Mouse (Mus musculus): Measurements from ENCODE around the gene Rspry1.

Gene Rspry1

DNA sequence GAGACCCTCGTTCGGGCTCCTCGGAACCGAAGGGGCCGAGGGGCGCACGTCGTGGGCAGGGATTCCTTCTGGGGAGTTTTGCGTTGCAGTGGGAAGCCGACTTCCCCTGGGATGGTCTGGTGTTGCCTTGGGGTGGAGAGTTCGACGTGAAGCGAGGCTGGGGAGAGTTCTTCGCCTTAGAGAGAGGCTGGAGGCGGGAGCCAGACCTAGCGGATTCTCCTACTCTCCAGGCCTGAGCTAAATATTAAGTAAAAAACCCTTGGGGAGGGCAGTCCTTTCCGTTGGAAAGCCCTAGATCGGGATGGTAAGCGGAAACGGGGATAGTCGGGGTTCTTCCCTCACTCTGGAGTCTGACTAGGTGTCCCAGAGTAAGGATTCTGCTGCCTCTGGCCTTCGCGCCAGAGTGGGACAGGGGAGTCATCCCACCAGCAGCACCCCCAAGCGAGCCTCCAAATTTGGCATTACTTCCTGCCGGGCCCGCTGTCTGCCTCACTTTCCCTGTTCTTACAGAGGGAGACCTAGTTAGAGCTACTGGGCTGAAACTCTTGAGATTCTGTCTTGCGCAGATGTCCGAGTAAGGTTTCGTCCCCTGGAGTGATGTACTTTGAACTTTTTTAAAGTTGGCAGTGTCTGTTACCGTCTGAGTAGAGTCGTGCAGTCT lies 864 bp downstream of the Rspry1 start:
- DNase-seq (ENCODE audit: low read depth, low spot score), result peak; percentile 58

DNA sequence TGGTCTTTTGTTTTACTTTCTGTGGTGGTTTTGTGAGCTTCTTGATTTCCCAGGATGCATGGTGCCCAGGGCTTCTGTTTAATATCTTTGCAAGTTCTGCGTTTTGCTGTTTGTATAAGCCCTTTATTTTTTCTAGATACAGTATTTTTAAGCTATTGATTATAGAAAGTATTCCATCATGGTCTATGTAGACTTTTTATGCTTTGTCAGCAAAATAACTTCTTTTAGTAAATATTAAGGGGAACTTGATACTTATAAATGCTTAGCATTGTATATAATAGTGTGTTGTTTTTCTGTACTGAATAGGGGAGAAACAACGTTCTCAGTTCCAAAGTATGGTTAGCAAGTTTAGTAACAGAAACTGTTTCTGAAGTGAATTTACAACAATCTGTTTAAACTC lies 2.3 kb downstream of the Rspry1 start:
- no peak for DNase-seq (ENCODE audit: low read depth, low spot score)

- peak; percentile 38 for DNase-seq (ENCODE audit: low read depth, low spot score)
These were observed 5.3 kb downstream of the Rspry1 start for GRCm38 (mm10) chr8:94607064-94607463.

- no peak for DNase-seq (ENCODE audit: low read depth, low spot score)
These were observed 23.1 kb downstream of the Rspry1 start for GRCm38 (mm10) chr8:94624885-94625284.

GRCm38 (mm10) chr8:94633564-94634194 lies 31.9 kb downstream of the Rspry1 start:
- no peak for DNase-seq (ENCODE audit: low read depth, low spot score)

- no peak for DNase-seq (ENCODE audit: low read depth, low spot score)
These were observed 32.5 kb downstream of the Rspry1 start for GRCm38 (mm10) chr8:94634211-94634610.

DNA sequence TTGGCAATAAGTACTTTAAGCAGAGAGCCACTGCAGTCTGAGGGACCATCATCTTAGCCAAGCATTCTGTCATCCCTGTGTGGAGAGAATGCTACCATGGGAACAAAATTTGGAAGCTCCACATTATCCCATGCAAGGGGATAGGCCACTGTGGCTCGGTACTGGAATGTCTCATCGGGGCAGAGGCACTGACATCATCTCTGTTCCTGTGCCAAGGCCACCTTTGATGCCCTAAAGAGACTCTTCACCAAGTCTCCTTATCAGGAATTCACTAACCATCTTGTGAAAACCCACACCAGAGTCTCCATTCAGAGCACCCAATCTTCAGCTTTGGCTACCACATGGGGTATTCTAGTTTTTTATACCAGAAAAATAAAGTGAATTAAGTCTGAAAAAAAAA lies 39.4 kb downstream of the Rspry1 start:
- DNase-seq (ENCODE audit: low read depth, low spot score), result no peak

GRCm38 (mm10) chr8:94641938-94642337 lies 40.2 kb downstream of the Rspry1 start:
- DNase-seq (ENCODE audit: low read depth, low spot score), result peak; percentile 46

DNA sequence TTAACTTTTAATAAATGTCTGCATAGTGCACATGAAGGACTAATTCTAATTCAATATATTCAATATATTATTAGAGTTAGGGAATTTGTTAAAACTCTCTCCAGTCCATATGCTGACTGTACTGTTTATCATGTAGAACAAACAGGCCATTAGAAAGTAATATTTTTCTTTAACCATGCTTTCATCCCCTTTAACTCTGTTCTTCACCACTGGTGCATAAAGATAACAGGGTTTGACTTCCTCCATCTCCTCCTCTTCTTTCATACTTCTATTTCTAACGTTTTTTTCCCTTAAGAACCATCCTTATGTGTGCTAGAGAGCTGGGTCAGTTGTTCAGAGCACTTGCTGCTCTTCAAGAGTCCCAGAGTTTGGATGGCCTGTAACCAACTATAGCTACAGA lies 43.5 kb downstream of the Rspry1 start:
- DNase-seq (ENCODE audit: low read depth, low spot score), result no peak

DNA sequence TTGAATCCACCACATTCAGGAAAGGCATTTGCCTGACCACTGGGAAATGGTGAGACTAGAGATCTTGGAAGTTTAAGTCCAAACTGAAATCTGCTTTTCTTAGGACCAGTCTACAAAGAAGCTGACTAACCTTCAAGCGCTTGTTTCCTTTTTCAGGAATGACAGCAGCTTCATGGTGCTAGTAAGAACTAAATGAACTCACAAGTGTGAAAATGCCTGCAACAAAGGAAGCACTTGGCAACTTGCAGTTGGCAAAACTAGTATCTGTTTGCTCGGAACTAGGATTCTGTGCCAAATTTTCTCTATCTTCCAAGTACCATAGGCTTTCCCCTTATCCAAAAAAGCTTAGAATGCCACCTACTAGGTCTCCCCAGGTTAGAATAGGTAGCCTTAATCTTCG lies 44.4 kb downstream of the Rspry1 start:
- DNase-seq (ENCODE audit: low read depth, low spot score), result no peak

- DNase-seq (ENCODE audit: low read depth, low spot score), result no peak
These were observed 47.8 kb downstream of the Rspry1 start for GRCm38 (mm10) chr8:94649496-94649895.

DNA sequence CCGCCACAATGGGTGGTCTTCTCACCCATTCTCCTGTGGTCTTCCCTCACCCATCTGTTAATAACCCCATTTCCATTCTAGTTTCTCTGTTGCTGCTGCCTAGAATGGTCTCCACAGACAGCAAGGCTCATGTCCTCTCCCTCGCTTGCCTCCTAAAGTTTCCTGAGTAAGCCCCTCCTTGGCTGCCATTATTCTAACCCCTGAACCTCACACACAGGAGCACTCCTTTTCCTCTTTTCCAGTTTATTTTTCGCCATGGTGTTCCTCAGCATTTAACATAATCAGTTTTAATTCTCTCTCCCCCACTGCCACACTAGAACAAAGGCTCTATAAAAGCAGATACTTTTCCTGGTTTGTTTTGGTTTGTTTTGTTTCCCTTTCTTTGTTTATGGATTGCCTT lies 51.2 kb downstream of the Rspry1 start:
- no peak for DNase-seq (ENCODE audit: low read depth, low spot score)

GRCm38 (mm10) chr8:94654994-94655393 lies 53.3 kb downstream of the Rspry1 start:
- DNase-seq (ENCODE audit: low read depth, low spot score), result no peak

DNA sequence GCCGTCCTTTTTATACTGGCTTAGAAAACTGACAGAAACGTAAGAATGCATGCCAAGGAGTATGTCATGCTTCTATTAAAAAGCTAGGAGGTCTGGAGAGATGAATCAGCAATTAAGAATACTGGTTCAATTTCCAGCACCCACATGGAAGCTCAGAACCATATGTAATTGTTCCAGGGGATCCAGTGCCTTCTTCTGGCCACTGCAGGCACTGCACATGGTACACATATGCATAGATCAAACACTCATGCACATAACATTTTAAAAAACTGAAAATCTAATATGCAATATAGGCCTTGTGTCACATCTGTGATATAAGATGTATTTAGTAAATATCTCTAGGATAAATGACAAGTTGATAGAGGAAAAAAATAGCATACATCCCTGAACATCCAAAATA lies 56.3 kb downstream of the Rspry1 start:
- peak; percentile 37 for DNase-seq (ENCODE audit: low read depth, low spot score)

GRCm38 (mm10) chr8:94660418-94660817 lies 58.7 kb downstream of the Rspry1 start:
- DNase-seq (ENCODE audit: low read depth, low spot score), result no peak

DNA sequence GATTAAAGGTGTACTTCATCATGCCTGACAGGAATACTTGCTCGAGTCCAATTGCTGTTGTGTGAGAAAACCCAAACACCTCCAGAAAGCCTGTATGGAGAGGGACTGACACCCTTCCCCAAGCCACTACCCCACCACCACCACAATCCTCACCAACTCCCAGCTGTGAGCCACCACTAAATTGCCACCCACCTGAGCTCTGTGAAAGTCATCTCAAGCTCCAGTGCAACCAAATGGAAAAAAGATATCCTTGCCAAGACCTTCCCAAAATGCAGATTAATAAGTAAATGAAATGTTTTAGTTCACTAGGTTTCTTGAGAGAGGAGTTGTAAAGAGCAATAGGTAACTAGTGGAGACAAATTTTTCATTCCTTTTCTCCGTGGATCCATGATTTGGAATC lies 63.0 kb downstream of the Rspry1 start:
- no peak for DNase-seq (ENCODE audit: low read depth, low spot score)

- peak; percentile 98 for DNase-seq (ENCODE audit: low read depth, low spot score)
These were observed 64.9 kb downstream of the Rspry1 start, which contains the start of gene Arl2bp for GRCm38 (mm10) chr8:94666456-94667308. Arl2bp (plus strand) TSS chr8:94666600.

GRCm38 (mm10) chr8:94674384-94674783 lies 72.6 kb downstream of the Rspry1 start:
- DNase-seq (ENCODE audit: low read depth, low spot score), result no peak

- DNase-seq (ENCODE audit: low read depth, low spot score), result no peak
These were observed 74.2 kb downstream of the Rspry1 start for GRCm38 (mm10) chr8:94675923-94676322.

DNA sequence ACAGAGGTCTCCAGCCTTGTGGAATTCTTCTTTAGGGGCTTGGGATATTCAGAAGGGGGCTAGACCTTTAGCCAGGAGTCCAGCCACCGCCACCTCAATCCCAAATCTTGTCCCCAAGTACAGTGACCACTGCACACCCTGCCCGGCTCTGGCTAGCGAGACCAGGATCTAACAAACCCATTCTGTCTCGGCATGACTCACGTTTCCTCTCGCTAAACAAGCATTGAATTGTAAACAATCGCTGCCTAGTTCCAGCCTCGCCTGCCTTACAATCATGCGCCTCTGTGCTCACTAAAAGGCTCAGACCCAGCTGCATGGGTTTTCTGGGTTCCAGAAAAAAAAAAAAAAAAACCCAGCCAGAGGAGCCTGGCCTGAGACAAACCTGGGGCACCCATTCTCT lies 76.8 kb downstream of the Rspry1 start:
- peak; percentile 60 for DNase-seq (ENCODE audit: low read depth, low spot score)

- DNase-seq (ENCODE audit: low read depth, low spot score), result no peak
These were observed 78.7 kb downstream of the Rspry1 start for GRCm38 (mm10) chr8:94680414-94680813.

GRCm38 (mm10) chr8:94682732-94683524 lies 81.2 kb downstream of the Rspry1 start:
- no peak for DNase-seq (ENCODE audit: low read depth, low spot score)
